Mouse (Mus musculus): ENCODE data around the gene Fgfr2.

Gene Fgfr2

GRCm38 (mm10) chr7:130860721-130861142 lies 2262.4 kb downstream of the Fgfr2 start:
- DNase-seq (ENCODE audit: low spot score in 2 of 2) = no peak

- DNase-seq (ENCODE audit: low spot score in 2 of 2) = no peak
Observed at GRCm38 (mm10) chr7:130859926-130860325, 2263.2 kb downstream of the Fgfr2 start.

GRCm38 (mm10) chr7:130857973-130858372 lies 2265.2 kb downstream of the Fgfr2 start:
- no peak for DNase-seq (ENCODE audit: low spot score in 2 of 2)

GRCm38 (mm10) chr7:130855681-130856080 lies 2267.5 kb downstream of the Fgfr2 start:
- DNase-seq (ENCODE audit: low spot score in 2 of 2) = no peak

GRCm38 (mm10) chr7:130854684-130855292 lies 2268.4 kb downstream of the Fgfr2 start:
- no peak for DNase-seq (ENCODE audit: low spot score in 2 of 2)

GRCm38 (mm10) chr7:130847164-130847718 lies 2275.9 kb downstream of the Fgfr2 start:
- no peak for DNase-seq (ENCODE audit: low spot score in 2 of 2)

- DNase-seq (ENCODE audit: low spot score in 2 of 2) = no peak
Observed at GRCm38 (mm10) chr7:130839380-130840100, 2283.6 kb downstream of the Fgfr2 start.

- DNase-seq (ENCODE audit: low spot score in 2 of 2) = no peak
Observed at GRCm38 (mm10) chr7:130838658-130839025, 2284.5 kb downstream of the Fgfr2 start.

- no peak for DNase-seq (ENCODE audit: low spot score in 2 of 2)
Observed at GRCm38 (mm10) chr7:130837941-130838657, 2285.1 kb downstream of the Fgfr2 start.

GRCm38 (mm10) chr7:130836066-130836465 lies 2287.1 kb downstream of the Fgfr2 start:
- DNase-seq (ENCODE audit: low spot score in 2 of 2) = no peak

- DNase-seq (ENCODE audit: low spot score in 2 of 2) = no peak
Observed at GRCm38 (mm10) chr7:130834958-130835861, 2287.9 kb downstream of the Fgfr2 start.

GRCm38 (mm10) chr7:130834299-130834698 lies 2288.9 kb downstream of the Fgfr2 start:
- no peak for DNase-seq (ENCODE audit: low spot score in 2 of 2)

GRCm38 (mm10) chr7:130831586-130831985 lies 2291.6 kb downstream of the Fgfr2 start:
- DNase-seq (ENCODE audit: low spot score in 2 of 2) = no peak

GRCm38 (mm10) chr7:130828475-130828874 lies 2294.7 kb downstream of the Fgfr2 start:
- no peak for DNase-seq (ENCODE audit: low spot score in 2 of 2)

GRCm38 (mm10) chr7:130827844-130828403 lies 2295.2 kb downstream of the Fgfr2 start:
- no peak for DNase-seq (ENCODE audit: low spot score in 2 of 2)

- no peak for DNase-seq (ENCODE audit: low spot score in 2 of 2)
Observed at GRCm38 (mm10) chr7:130827431-130827830, 2295.7 kb downstream of the Fgfr2 start.

GRCm38 (mm10) chr7:130826343-130826742 lies 2296.8 kb downstream of the Fgfr2 start:
- DNase-seq (ENCODE audit: low spot score in 2 of 2) = no peak

GRCm38 (mm10) chr7:130823992-130824391 lies 2299.2 kb downstream of the Fgfr2 start:
- no peak for DNase-seq (ENCODE audit: low spot score in 2 of 2)

- peak; percentile 24 to 56 for DNase-seq (ENCODE audit: low spot score in 2 of 2)
Observed at GRCm38 (mm10) chr7:130819624-130820023, 2303.5 kb downstream of the Fgfr2 start.

- DNase-seq (ENCODE audit: low spot score in 2 of 2) = no peak
Observed at GRCm38 (mm10) chr7:130818813-130819212, 2304.3 kb downstream of the Fgfr2 start.

- no peak for DNase-seq (ENCODE audit: low spot score in 2 of 2)
Observed at GRCm38 (mm10) chr7:130816243-130816642, 2306.9 kb downstream of the Fgfr2 start.
